Mouse (Mus musculus) forebrain, embryonic 11.5 days (tissue): ENCODE data around the gene Elmod3. TPM values are rescaled to one million over a fixed set of nuclear protein-coding genes. Genes with fewer than 3 reads are reported as not detected.

Experiments
- ATAC-seq: fragments of 200-750 bp; cut with Nextera tagmentation; replicated peaks from 2 replicates; pipeline ENCODE4 v1.8.0; 2017; ENCODE audit warnings: moderate TSS enrichment; ENCODE audit not compliant: low FRiP score
- DNase-seq: peaks from one replicate; pipeline ENCODE4 v3.0.0-alpha.2; 2017; ENCODE audit warnings: low spot score
- H3K27ac ChIP-seq: fragments of 300-500 bp; sonication (generic); 2 replicates; pipeline ENCODE4 v1.5.1; 2014; ENCODE audit warnings: low read depth, low read length
- H3K27me3 ChIP-seq: fragments of 300-500 bp; sonication (generic); 2 replicates; pipeline ENCODE4 v1.6.1; 2014; ENCODE audit warnings: mild to moderate bottlenecking, low read length, mixed read lengths; ENCODE audit not compliant: control insufficient read depth, insufficient read depth
- H3K36me3 ChIP-seq: fragments of 300-500 bp; sonication (generic); 2 replicates; pipeline ENCODE4 v1.6.1; 2014; ENCODE audit warnings: mild to moderate bottlenecking, low read length, moderate library complexity, mixed read lengths; ENCODE audit not compliant: control insufficient read depth, insufficient read depth
- H3K4me1 ChIP-seq: fragments of 300-500 bp; sonication (generic); replicated peaks from 2 replicates; pipeline ENCODE4 v1.6.1; 2014; ENCODE audit warnings: low read length, mixed read lengths; ENCODE audit not compliant: control insufficient read depth, insufficient read depth
- H3K4me2 ChIP-seq: fragments of 300-500 bp; sonication (generic); 2 replicates; pipeline ENCODE4 v1.6.1; 2014; ENCODE audit warnings: low read depth, mild to moderate bottlenecking, low read length, moderate library complexity, mixed read lengths; ENCODE audit not compliant: severe bottlenecking
- H3K4me3 ChIP-seq: fragments of 300-500 bp; sonication (generic); 2 replicates; pipeline ENCODE4 v1.5.1; 2014; ENCODE audit warnings: low read depth, low read length
- H3K9ac ChIP-seq: fragments of 300-500 bp; sonication (generic); 2 replicates; pipeline ENCODE4 v1.6.1; 2014; ENCODE audit warnings: low read length
- H3K9me3 ChIP-seq: fragments of 300-500 bp; sonication (generic); 2 replicates; pipeline ENCODE4 v1.6.1; 2016; ENCODE audit warnings: low read length, mixed read lengths; ENCODE audit not compliant: control insufficient read depth
- WGBS: fragments of 180-500 bp; shearing (Covaris S2); extraction: QIAGEN DNeasy Blood & Tissue Kit; methylation state at CpG from one replicate; pipeline ENCODE4 v1.1.7; 2014; 5-methylcytosine and 5-hydroxymethylcytosine counted together
- polyA plus RNA-seq: library from polyadenylated mRNA; unstranded; fragments of >200 nt; fragmentation: Nextera tagmentation; extraction: Ambion mirVana; gene quantifications from 2 replicates; pipeline ENCODE4 v1.2.1, GENCODE M21; 2014

The Elmod3 gene
- polyA plus RNA-seq, 1 experiment from 2014 or later: 15.8 TPM

GRCm38 (mm10) chr6:72518842-72519241, 79.4 kb downstream of the Elmod3 start:
- no peak overlapping the region for H3K4me2 ChIP-seq
- 67% methylated on average over 1 of the region's 1 CpGs for WGBS
- H3K9ac ChIP-seq: no peak overlapping the region; the same call in 1 of the 2 replicates
- DNase-seq: no peak
- peaks cover 8% of the 10 kb centered on the region for H3K4me1 ChIP-seq
- H3K9me3 ChIP-seq: no peaks in the 10 kb centered on the region
- no peaks in the 10 kb centered on the region for H3K27me3 ChIP-seq
- ATAC-seq: peak; percentile 23; the same call in 1 of the 2 replicates
- H3K36me3 ChIP-seq: no peaks in the 10 kb centered on the region
- H3K27ac ChIP-seq: peak overlapping the region; percentile 82
- no peak overlapping the region for H3K4me3 ChIP-seq

Other genes starting within 250 kb of the Elmod3 start
- 4.2 and 4.6 TPM in 2 replicates for gene Tmem150a, start 243.0 kb downstream of the Elmod3 start, polyA plus RNA-seq
- gene Rnf181, start 231.5 kb downstream of the Elmod3 start, polyA plus RNA-seq: 102 and 106 TPM in 2 replicates
- gene Vamp5, start 217.9 kb downstream of the Elmod3 start, polyA plus RNA-seq: 8.1 and 11.9 TPM in 2 replicates
- gene Vamp8, start 207.7 kb downstream of the Elmod3 start, polyA plus RNA-seq: 34.1 and 35.6 TPM in 2 replicates
- gene Ggcx, start 184.1 kb downstream of the Elmod3 start, polyA plus RNA-seq: 11.7 and 13.5 TPM in 2 replicates
- 504 and 506 TPM in 2 replicates for gene Mat2a, start 158.9 kb downstream of the Elmod3 start, polyA plus RNA-seq
- gene Sh2d6, start 76.7 kb downstream of the Elmod3 start, polyA plus RNA-seq: 0.36 and 0.51 TPM in 2 replicates
- gene Capg, start 54.0 kb downstream of the Elmod3 start, polyA plus RNA-seq: 7.1 and 8.4 TPM in 2 replicates
- 5.3 and 6.3 TPM in 2 replicates for gene Retsat, start 62 bp upstream of the Elmod3 start, polyA plus RNA-seq
- 34.1 and 35.1 TPM in 2 replicates for gene Tgoln1, start 18.6 kb upstream of the Elmod3 start, polyA plus RNA-seq
- gene Tcf7l1, start 190.8 kb upstream of the Elmod3 start, polyA plus RNA-seq: 31.2 and 33.3 TPM in 2 replicates